Mouse (Mus musculus): Measurements from ENCODE around the gene Cldn3. TPM values are rescaled to one million over a fixed set of nuclear protein-coding genes. Genes with fewer than 3 reads are reported as not detected.

Cldn3 gene
- total RNA-seq, 2 experiments from 2014 or later, result 0.43 TPM; not detected in 1

- no peak for DNase-seq
Observed at GRCm38 (mm10) chr5:135002151-135002550, 16.1 kb downstream of the Cldn3 start.

- DNase-seq, result no peak
Observed at GRCm38 (mm10) chr5:135007802-135008571, 22.0 kb downstream of the Cldn3 start.

- DNase-seq, result peak; percentile 98 to 99
Observed at GRCm38 (mm10) chr5:135008671-135009589, 22.9 kb downstream of the Cldn3 start, which contains the start of gene Abhd11. TSS of gene Abhd11 (plus strand) at chr5:135009152.

GRCm38 (mm10) chr5:135009590-135010319 is 23.7 kb downstream of the Cldn3 start:
- DNase-seq, result peak; percentile 87 to 91

GRCm38 (mm10) chr5:135010320-135010709 is 24.3 kb downstream of the Cldn3 start:
- no peak for DNase-seq

GRCm38 (mm10) chr5:135010841-135011743 is 25.1 kb downstream of the Cldn3 start:
- DNase-seq, result no peak

GRCm38 (mm10) chr5:135011809-135012613 is 26.0 kb downstream of the Cldn3 start:
- no peak for DNase-seq

GRCm38 (mm10) chr5:135012671-135013441 is 26.8 kb downstream of the Cldn3 start:
- peak; percentile 85 to 89 for DNase-seq

- DNase-seq, result peak; percentile 86 to 90
Observed at GRCm38 (mm10) chr5:135015497-135015896, 29.5 kb downstream of the Cldn3 start.

- DNase-seq, result no peak
Observed at GRCm38 (mm10) chr5:135016224-135016759, 30.3 kb downstream of the Cldn3 start.

- DNase-seq, result peak; percentile 78 to 85
Observed at GRCm38 (mm10) chr5:135021814-135022213, 35.8 kb downstream of the Cldn3 start.

GRCm38 (mm10) chr5:135023344-135024173 is 37.5 kb downstream of the Cldn3 start, which contains the start of gene Stx1a:
TSS of gene Stx1a (plus strand) at chr5:135023482.
- peak; percentile 92 to 94 for DNase-seq

GRCm38 (mm10) chr5:135024665-135025224 is 38.7 kb downstream of the Cldn3 start:
- no peak for DNase-seq

- no peak for DNase-seq
Observed at GRCm38 (mm10) chr5:135025899-135026298, 39.9 kb downstream of the Cldn3 start.

GRCm38 (mm10) chr5:135029007-135029854 is 43.2 kb downstream of the Cldn3 start:
- peak; percentile 91 to 93 for DNase-seq

GRCm38 (mm10) chr5:135032581-135032980 is 46.6 kb downstream of the Cldn3 start:
- no peak for DNase-seq

GRCm38 (mm10) chr5:135034593-135034992 is 48.6 kb downstream of the Cldn3 start:
- DNase-seq, result no peak
